Mouse (Mus musculus): Measurements from ENCODE around the gene Lars2.
"Not testable (repeated sequence)": the region's sequence is repeated elsewhere in the genome, so short reads cannot be mapped to it uniquely, and the experiment has no call there.

The Lars2 gene

GRCm38 (mm10) chr9:123391140-123391849 lies 24.6 kb downstream of the Lars2 start:
- DNase-seq (ENCODE audit: low spot score): no peak

- DNase-seq (ENCODE audit: low spot score): no peak
These were observed 28.1 kb downstream of the Lars2 start for GRCm38 (mm10) chr9:123394856-123395255.

- no peak for DNase-seq (ENCODE audit: low spot score)
These were observed 31.0 kb downstream of the Lars2 start for GRCm38 (mm10) chr9:123397701-123398100.

GRCm38 (mm10) chr9:123402215-123402614 lies 35.5 kb downstream of the Lars2 start:
- no peak for DNase-seq (ENCODE audit: low spot score)

GRCm38 (mm10) chr9:123403031-123403430 lies 36.3 kb downstream of the Lars2 start:
- DNase-seq (ENCODE audit: low spot score): no peak

GRCm38 (mm10) chr9:123405231-123405630 lies 38.5 kb downstream of the Lars2 start:
- no peak for DNase-seq (ENCODE audit: low spot score)

GRCm38 (mm10) chr9:123408771-123409170 lies 42.0 kb downstream of the Lars2 start:
- peak; percentile 79 for DNase-seq (ENCODE audit: low spot score)

- DNase-seq (ENCODE audit: low spot score): no peak
These were observed 63.1 kb downstream of the Lars2 start for GRCm38 (mm10) chr9:123429863-123430262.

- no peak for DNase-seq (ENCODE audit: low spot score)
These were observed 64.2 kb downstream of the Lars2 start for GRCm38 (mm10) chr9:123430973-123431372.

GRCm38 (mm10) chr9:123438223-123438622 lies 71.5 kb downstream of the Lars2 start:
- DNase-seq (ENCODE audit: low spot score): no peak

GRCm38 (mm10) chr9:123440230-123441058 lies 73.7 kb downstream of the Lars2 start:
- no peak for DNase-seq (ENCODE audit: low spot score)

- not testable (repeated sequence) for DNase-seq (ENCODE audit: low spot score)
These were observed 80.4 kb downstream of the Lars2 start for GRCm38 (mm10) chr9:123447101-123447500.

GRCm38 (mm10) chr9:123448594-123448993 lies 81.9 kb downstream of the Lars2 start:
- no peak for DNase-seq (ENCODE audit: low spot score)

- DNase-seq (ENCODE audit: low spot score): peak; percentile 67
These were observed 83.4 kb downstream of the Lars2 start for GRCm38 (mm10) chr9:123450174-123450573.

GRCm38 (mm10) chr9:123451772-123452171 lies 85.0 kb downstream of the Lars2 start:
- DNase-seq (ENCODE audit: low spot score): no peak

- no peak for DNase-seq (ENCODE audit: low spot score)
These were observed 90.2 kb downstream of the Lars2 start for GRCm38 (mm10) chr9:123456634-123457602.

GRCm38 (mm10) chr9:123457603-123458002 lies 90.9 kb downstream of the Lars2 start:
- peak; percentile 55 for DNase-seq (ENCODE audit: low spot score)

GRCm38 (mm10) chr9:123467141-123467620 lies 100.5 kb downstream of the Lars2 start:
- peak; percentile 55 for DNase-seq (ENCODE audit: low spot score)

- no peak for DNase-seq (ENCODE audit: low spot score)
These were observed 101.8 kb downstream of the Lars2 start for GRCm38 (mm10) chr9:123468406-123469085.

- no peak for DNase-seq (ENCODE audit: low spot score)
These were observed 102.4 kb downstream of the Lars2 start for GRCm38 (mm10) chr9:123469087-123469486.

- DNase-seq (ENCODE audit: low spot score): peak; percentile 83
These were observed 106.7 kb downstream of the Lars2 start for GRCm38 (mm10) chr9:123473377-123473776.
